Mouse (Mus musculus) layer of hippocampus, postnatal 36 days (tissue): ENCODE measurements at regions not wholly inside any gene's neighbourhood (a gene's known extent, or its start where the extent isn't known, plus 50 kb on each side); places are given as distances from the start of the nearest gene placed in this dataset.

Experiments used
- DNase-seq, 2 experiments: peaks; one replicate each; pipeline ENCODE4 v3.0.0; 2022
- microRNA-seq, 2 experiments: library from miRNA; unstranded; fragments of <30 nt; microRNA quantifications; one replicate each; pipeline ENCODE4 v1.2.0; 2021

- DNase-seq: peak; percentile 11 to 16
Measured at GRCm38 (mm10) chr1:29405807-29406206, 625.8 kb upstream of the Gm597 start.

DNA sequence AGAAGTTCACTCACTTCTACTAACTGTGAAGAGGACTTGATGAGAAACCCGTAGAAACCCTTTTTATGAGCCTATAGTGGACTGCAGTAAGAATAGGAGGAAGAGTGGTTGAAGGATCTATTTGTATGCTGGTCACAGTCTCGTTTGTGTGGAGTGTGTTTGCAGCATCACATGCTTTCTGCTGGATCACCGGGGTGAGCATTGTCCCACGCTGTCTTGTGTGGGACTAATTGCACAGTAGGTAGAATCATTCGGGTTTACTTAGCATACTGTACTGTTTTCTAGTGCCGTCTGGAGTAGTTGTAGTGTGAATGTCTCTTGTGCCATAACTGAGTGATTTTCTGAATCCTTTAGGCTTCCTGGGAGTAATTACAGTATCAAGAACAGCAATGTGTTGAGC, 624.1 kb upstream of the Gm597 start:
- no peak for DNase-seq

DNA sequence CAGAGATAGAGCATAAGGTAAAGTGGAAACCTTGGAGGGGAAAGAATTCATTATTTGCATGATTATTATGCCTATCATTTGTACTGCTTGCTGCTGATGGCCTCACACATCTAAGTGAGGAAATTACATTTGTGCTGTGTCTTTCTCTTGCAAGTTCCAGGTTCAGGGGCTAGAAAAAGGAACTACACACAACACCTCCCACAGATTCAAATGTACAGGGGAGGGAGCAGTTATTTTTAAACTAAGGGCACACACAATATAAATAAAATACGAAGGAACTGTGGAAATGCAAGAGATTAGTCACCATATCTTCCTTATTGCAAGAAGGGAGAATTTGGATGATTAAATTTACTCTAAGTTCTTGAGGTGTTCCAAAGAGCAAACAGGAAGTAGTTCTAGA, 583.7 kb upstream of the Gm597 start:
- DNase-seq: no peak

DNA sequence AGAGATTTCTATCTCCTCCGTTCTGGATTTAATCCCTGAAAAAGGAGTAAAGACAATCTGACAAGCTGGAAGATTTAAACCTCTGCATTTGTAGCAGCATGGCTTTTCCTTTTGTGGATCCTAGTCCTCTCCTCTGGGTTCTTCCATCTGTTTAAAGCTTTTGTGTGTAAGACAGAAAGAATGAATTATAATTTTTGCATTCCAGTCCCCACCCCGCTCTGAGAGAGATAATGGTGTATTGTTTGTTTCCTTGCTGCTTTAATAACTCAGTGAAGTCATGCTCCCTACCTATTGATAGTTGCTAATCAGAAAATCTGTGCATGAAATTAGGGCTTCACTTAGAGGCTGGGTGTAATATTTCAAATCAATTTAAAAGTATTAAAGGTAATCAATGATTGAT, 561.5 kb upstream of the Gm597 start:
- DNase-seq: no peak

DNA sequence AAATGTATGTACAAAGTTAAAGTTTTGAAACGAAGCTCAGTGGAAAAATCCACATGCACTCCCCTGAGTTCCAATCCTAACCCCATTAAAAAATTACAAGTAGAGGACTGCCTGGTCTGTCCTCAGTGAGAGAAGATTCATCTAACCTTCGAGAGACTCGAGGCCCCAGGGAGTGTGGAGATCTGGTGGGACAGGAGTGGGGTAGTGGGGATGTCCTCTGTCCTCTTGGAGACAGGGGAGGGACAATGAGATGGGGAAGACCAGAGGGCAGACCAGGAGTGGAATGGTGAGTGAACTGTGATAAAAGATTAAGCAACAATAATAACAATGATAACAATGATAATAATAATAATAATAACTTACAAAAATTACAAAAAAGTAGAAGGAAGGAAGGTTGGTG, 560.9 kb upstream of the Gm597 start:
- DNase-seq: no peak

DNA sequence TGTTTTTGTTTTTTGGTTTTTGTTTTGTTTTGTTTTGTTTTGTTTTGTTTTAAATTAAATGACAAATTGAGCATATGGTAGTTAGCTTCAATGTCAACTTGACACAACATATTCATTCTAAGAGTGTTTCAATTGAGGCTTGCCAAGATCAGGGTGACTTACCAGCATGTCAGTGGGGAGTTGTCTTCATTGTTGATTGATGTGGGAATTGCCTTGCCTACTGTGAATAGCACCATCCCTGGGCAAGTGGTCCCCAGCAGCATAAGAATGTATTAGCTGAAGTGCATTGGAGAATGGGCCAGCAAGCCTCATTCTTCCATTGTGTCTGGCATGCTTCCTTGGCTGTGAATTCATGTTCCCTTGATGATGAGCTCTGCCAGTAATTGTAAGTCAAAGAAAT, 548.9 kb upstream of the Gm597 start:
- no peak for DNase-seq

Small RNA genes lying in the stretch of these regions (microRNA-seq; reads per million reads assigned to microRNA genes)
- gene Gm23785: 0 reads per million in 2 experiments
